Mouse (Mus musculus) gastrocnemius, postnatal 10 days (tissue): ENCODE results near the gene Slc35c2. TPM values are rescaled to one million over a fixed set of nuclear protein-coding genes. Genes with fewer than 3 reads are reported as not detected.

ENCODE experiments used
- DNase-seq: peaks from one replicate; pipeline ENCODE4 v3.0.0; 2021; ENCODE audit warnings: mixed read lengths
- total RNA-seq, 2 experiments: library from RNA; stranded (reverse); gene quantifications; 2 replicates each; pipeline ENCODE4 v1.2.3; 2021

Gene Slc35c2
- total RNA-seq, 2 experiments from 2014 or later: 17.5 to 18.6 TPM

DNA sequence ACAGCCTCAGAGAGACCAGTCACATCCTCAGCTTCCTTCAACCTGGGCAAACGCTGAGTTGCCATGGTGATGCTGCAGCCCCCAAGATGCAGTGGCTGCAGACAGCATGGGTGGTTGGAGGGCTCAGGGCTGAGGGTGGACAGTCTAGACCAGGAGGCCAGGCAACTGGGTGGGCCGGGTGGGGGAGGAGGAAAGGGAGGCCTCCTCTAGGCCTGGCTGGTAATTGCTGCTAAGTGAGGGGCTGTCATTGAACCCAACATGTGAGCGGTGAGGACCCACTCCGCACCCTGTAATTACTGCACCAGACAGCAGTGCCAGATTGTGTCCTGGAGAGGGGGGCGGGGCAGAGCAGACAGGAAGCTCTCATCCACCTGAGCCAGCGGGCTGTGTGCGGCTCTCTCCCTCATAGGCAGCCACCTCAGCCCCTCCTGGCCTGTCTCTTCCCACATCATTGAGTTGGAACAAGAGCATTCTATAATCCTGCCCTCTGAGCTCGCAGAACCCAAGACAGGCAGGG is 12.5 kb downstream of the Slc35c2 start:
- no peak for DNase-seq

DNA sequence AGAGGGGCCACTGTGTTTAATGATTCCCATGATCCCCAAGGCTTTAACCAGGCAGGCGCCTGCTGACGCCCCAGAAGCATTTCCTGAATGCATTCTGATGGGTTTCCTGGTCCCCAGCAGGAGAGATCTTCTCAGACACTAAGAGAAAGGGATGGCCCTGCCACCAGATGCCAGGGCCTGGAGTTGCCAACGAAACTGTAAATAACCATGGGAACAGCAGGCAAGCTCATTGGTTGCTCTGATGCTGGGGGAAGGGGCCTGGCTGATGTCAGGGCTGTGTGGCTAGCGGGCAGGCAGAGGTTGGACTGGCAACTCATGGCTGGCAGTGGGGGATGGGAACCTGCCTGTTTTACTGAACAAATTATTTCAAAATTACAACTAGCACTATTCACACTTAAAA is 14.1 kb downstream of the Slc35c2 start:
- DNase-seq: no peak

DNA sequence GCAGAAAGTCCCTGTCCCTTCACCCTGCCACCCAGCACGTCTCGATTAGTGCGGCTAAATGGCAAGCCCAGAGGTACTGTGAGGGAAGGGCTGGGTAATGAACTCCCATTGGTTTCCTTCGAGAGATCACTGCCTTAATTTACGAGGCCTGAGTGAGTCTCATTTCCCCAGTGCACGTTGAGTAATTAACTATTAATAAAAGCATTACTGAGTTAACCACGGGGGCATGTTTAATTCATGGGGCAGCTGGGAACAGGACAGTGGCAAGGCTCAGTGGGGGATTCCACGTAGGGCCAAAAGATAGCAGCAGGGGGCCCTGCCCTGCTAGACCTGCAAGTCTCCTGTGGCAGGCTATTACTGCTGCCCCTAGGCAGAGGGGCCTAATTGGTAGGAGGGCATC is 16.3 kb downstream of the Slc35c2 start:
- no peak for DNase-seq

DNA sequence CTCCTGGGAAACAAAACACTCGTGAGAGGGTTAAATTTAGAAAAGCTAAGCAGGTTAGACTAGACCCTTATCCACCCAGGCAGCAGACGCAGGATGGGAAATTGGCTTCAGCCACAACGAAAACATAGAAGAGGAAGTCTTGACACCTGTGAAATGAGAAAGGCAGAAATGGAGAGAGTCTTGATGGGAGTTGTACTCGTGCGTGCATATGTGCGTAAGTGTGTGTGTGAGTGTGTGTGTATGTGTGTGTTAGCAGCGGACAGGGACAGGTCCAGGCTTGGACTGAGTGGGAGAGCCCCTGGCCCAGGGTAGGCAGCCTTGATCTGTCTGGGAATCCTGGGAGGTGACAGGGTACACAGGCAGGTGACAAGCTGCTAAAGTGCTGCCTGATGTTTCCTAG is 16.8 kb downstream of the Slc35c2 start:
- DNase-seq: no peak

DNA sequence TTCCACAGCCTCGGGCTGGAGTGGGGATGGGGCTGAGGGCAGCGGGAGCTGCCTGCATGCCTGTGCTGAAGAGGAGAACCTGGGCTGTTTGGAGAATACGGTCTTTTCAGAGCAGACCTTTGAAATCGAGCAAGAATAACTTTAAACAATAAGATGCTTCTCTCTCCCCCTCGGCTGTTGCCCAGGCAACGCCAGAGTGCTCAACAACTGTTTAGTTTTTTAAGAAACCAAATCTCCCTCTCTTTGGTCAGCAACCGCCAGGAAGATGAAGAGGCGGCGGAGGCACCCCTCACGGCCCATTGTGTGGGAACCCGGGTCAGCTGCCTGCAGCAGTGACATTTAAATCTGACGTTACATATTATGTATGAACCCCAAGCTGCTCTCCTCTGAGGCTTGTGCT is 20.9 kb downstream of the Slc35c2 start:
- no peak for DNase-seq

DNA sequence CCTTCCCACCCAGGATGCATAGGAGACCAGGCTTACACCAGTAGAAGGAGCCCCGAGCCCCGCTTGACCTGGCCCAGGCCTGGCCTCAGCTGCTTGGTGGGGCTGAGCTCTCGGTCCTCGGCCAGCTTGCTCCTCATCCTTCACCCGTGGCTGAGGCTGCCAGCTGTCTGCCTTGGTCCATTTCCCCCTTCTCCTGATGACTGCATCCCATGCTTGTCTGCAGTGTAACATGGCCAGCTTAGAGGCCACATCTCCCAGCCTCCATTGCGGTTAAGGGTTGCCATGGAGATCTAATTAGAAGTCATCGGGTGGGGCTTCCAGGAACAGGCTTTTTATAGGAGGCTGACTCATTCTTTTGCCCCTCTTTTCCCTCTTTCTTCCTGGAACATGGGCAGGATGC is 23.8 kb downstream of the Slc35c2 start:
- DNase-seq: no peak

DNA sequence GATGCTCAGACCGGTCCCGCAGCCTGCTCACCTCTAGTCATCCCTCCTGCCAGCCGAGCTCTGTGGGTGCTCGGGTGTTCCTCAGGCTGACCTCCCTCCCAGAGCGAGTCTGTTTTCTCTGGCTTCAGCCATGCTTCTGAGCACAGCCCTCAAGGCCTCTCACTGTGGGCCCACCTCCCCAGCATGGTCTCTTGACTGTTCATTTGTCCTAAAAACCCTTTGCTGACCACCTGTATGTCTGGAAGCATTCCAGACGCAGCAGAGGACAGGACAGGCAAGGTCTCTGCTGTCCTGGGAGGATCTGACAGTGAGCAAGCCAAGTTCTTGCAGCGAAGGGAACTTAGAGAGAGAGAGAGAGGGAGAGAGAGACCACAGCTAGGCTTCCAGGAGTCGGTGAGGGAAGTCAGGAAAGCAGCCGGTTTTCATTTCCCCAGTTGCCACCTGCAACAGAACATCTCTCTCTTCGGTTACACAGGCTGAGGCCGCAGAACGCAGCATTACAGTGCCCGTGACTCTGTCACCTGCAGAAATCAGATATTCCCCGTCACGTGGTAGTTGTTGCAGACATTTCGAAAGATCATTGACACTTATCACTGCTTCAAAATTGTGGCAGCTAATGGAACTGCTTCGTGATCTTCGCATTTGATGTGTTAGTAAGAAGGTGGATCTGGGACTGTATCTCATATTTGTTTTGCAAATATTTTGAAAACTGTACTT is 25.2 kb downstream of the Slc35c2 start:
- DNase-seq: no peak

DNA sequence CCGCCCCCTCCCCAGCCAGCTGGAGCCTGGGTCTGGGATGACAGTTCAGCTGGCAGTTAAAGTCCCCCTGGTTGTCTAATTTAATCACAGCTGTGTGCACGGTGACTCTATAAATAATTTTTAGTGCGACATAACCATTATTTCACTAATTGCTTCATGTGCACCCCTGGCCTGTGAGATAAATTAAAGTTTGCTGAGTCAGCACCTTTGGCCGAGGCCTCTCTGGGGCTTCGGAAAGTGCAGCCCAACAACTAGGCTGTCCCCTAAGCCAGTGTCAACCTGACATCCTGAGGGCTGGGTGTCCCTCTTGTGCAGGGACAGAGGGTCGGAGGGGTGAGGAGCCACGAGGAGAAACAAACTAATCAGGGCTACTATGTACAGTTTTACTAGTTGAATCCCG is 27.8 kb downstream of the Slc35c2 start:
- DNase-seq: no peak

DNA sequence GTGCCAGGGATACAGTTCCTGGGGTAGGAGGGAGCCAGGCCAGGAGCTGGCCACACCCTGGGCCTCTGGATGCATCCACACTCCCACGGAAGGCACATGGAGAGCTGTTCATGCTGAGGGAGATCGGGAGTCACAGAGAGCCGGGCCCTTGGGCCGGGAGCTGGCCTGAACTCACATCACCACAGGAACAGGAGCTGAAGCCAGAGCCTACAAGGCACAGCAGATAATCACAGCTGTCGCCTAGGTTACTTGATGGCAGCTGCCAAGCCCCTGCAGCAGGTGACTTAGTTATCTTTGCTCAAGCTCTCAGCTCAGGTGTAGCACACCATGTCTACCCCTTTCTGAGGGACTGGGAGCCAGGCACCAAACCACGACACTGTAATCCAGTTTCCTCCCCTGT is 29.3 kb downstream of the Slc35c2 start:
- DNase-seq: no peak

DNA sequence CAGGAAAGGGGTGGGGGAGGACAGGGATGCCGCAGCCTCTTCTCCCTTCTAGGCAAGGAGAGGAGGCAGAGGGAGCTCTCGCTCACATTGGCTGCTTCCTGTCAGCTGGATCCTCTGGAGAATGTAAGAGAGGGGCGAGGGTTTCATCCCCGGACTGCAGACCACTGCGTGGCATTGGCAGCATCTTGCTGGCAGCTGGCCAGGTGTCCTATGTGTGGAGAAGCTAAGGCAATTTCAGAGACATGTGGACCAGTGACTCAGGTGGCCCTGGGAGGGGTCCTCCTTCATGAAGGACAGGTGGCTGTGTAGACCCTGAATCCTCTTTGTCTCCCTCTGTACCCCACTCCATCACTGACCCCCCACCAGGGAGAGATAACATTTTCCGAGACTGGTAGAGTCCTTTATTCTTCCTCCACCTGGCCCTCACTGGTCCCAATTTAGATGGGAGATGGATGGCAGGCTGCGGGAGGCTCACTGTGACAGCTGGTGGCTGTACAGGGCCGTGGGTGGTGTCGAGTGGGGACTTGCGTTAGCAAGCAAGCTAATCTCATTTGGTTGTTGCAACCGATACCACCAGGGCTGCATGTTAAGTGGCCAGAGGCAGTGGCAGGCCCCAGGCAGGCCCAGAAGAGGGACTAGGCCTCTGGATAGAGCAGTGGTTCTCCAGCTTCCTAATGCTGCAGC is 30.4 kb downstream of the Slc35c2 start:
- no peak for DNase-seq

DNA sequence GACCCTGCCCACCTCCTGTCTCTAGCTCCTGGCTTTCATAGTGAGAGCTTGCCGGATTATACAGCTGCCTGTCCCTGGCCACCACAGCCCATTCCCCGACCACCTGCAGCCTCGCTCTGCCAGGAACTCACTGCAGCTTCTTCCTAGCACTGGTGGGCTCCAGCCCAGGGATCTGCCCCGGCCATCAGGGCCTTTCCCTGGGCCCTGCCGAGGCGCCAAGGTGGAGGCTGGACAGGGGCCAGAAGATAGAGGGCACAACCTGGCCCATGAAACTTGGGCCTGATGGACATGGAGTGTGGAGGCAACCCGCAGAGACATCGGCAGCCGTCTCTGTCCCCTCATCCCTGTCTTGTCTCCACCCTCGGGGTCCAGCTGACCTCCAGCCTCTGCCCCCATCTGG is 31.5 kb downstream of the Slc35c2 start:
- no peak for DNase-seq

DNA sequence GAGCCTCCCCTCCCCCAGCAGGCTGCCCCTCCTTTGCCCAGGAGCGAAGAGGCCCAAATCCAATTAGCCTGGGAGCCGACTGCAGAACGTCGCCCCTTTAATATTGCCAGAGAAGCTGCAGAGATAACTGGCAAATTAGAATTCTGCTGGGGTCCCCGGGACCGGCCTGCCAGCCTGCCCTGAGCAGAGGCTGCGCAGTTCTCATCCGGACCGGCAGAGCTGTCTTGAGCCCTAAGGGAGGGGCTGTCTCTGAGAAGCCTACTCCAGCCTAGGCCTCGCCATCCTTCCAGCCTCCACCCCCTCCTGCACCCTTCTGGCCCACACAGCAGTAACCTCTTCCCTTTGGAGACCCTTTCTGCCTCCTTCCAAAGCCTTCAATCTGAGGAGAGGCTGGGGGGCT is 33.8 kb downstream of the Slc35c2 start:
- DNase-seq: no peak

DNA sequence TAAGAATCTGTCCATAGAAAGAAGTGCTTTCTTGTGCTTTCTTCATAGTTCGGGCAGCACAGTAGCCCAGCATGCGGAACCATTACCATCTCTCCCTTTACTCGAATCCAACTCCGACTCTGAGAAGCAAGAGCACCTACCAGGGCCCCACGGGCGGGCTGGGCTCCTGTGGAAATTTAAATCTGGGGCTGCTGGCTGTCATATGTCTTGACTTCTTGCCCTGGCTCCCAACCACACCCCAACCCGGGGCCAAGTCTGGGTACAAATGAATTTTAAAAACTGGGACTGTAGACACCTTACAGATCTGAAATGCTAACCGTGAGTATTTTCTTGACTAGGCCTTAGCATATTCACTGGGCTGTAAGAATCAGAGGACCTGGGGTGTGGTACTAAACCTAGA is 34.4 kb downstream of the Slc35c2 start:
- no peak for DNase-seq

DNA sequence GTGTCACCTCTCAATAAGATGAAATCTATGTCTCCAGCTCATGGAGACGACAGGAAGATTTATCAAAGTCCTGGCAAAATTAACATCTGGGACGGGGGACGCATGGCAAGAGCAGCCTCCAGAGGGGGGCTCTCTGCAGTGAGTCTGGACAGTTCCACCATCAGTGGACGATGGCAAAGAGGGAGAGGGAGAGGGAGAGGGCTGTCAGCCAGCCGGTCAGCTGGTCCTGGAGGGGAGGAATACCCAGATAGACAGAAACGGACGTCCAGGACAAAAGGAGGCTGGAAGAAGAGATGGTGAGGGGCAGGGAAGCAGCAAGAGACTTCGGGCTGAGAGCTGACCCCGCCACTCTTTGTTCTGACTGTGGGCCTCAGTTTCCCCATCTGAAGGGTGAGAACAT is 34.9 kb downstream of the Slc35c2 start:
- no peak for DNase-seq

DNA sequence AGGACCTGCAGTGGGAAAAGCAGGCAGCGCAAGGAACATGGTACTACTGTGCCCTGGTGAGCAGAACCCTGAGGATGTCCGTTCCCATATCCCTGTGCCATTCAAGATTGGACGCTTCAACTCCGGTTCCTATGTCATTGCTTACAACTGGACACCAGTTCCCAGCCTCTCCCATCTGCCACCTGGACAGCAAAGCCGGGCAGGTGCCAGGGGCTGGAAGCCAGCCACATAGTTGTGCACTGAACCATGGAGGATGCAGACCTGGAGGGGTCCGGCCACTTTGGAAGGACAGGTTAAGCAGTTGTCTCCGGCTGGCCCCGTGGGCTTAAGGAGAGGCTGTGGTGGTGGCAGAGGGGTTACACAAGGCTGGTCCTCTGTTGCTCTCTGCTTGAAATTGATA is 35.3 kb downstream of the Slc35c2 start:
- no peak for DNase-seq

DNA sequence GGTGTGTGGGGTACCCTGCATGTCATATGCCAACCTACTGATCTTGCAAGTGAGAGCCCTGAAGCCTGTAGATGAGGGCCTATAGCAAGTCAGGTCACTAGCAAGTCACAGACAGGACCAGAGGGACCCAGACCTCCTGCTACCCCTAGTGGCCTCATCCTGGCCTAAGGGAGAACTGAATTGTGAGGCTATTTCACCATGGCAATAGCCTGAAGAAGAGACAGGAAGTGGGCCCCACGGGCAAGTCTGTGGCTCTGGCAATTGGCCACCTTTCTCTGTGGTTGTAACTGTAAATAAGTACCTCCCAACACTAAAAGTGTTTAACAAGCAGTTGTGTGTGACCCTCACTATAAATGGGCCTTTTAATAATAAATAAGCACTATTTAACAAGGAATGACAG is 36.8 kb downstream of the Slc35c2 start:
- DNase-seq: no peak

DNA sequence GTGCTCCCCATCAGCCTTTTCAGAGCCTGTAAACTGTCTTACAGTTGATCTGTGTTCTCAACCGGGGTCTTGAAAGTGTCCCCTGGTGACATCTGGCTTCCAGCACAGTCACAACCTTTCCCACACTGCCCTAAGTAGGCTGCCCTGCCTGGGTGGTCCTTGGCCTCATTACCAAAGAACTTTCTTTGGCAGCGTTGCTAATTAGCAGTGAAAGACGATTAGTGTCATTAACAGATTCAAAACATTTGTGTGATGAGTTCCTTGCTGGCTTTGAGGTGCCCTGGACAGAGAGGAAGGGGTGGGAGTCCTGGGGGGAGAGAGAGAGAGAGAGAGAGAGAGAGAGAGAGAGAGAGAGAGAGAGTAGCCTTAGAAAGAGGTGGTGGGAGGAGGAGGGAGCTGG is 38.7 kb downstream of the Slc35c2 start:
- no peak for DNase-seq

DNA sequence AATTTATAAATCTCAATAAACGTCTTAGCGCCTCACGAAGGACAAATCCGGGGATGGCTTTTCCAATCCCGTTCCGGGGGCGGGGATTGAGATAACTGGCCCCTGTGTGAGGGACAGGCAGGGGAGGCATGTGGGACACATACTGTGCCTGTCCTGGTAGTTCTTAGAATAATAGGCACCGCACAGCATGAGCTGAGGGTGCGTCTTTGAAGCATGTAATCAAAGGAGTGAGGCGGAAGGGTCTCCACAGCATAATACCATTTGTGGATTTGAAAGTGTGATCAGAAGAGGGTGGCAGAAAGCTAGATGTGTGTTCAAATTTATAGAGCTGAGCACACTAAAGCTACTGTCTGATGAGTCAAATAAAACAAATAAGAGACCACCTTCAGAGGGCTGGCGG is 41.3 kb downstream of the Slc35c2 start:
- no peak for DNase-seq

DNA sequence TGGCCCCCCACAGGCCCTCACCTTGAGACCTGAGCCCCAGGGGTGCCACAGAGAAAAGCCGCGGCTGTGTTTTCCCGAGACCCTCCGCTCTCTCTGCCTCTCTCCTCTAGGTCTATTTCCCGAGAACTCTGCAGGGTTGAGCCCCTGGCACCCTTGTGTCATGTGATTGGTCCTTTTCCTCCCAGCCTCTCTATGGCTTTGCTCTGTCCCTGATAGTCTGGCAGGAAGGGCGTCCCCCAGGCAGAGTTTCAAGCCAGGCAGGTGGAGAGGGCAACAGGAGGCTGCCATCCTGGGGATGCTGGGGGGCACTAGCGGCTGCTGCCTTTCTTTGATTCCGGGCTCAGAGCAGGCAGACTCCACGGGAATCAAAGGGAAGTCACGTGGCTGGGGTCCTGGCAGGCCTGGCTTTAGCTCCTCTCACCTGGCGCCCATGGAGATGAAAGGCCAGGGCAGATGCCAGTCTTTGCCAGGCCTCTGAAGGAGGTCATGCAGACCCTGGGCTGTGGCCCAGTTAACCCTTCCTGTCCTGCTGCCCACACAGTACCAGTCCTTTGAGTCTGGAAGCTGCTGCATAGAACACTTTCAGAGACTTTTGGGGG is 44.4 kb downstream of the Slc35c2 start:
- DNase-seq: no peak

DNA sequence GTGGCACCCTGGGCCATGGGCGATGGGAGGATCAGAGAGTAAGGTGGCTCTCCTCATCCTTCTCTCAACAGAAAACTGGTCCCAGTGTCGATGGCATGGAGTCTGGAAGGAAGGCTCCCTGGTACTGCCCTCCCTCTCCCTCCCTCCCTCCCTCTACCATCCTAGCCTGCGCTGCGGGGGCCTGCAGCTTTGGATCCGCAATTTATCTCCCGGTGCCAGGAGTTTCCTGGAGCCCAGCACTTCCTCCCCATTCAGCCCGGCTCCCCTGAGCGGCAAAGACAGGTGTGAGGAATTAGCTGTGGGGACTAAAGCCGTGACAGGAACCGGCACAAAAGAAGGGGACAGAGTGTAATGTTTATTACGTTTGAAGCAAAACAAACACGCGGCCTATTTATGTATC is 45.1 kb downstream of the Slc35c2 start:
- no peak for DNase-seq

DNA sequence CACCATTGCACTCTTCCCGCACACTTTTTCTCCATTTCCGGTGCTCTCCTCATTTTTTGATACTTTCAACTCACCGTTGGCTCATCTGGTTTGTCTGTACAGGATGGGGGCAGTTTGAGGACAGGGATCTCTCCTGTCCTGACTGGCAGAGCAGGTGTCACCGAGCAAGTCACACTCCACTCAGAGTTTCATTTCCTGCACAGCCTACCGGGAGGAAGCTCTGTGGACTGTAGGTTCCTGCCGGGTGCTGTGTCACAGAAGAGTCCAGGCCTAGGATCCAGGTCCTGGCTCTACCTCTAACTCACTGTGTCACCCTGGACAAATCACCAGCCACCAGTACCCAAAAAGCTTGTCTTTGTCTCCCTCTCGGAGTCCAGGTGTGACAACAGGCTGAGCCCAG is 45.9 kb downstream of the Slc35c2 start:
- no peak for DNase-seq

DNA sequence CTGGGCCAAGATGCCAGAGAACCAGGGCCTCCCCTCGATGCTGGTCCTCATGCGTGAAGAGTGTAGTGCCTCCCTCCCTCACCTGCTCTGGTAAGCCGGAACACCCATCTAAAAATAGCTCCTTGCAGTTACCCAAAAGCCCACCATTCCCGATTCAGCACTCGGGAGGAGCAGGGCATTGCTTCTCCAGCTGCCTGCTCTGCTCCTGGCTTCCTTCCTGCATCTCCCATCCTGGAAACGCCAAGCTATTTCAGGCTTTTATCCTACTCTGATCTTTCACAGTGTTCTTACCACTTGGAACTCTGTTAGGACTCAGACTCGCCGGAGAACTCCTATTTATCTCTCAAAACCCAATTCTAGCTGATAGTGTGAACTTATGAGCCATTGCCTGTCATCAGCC is 47.3 kb downstream of the Slc35c2 start:
- no peak for DNase-seq

DNA sequence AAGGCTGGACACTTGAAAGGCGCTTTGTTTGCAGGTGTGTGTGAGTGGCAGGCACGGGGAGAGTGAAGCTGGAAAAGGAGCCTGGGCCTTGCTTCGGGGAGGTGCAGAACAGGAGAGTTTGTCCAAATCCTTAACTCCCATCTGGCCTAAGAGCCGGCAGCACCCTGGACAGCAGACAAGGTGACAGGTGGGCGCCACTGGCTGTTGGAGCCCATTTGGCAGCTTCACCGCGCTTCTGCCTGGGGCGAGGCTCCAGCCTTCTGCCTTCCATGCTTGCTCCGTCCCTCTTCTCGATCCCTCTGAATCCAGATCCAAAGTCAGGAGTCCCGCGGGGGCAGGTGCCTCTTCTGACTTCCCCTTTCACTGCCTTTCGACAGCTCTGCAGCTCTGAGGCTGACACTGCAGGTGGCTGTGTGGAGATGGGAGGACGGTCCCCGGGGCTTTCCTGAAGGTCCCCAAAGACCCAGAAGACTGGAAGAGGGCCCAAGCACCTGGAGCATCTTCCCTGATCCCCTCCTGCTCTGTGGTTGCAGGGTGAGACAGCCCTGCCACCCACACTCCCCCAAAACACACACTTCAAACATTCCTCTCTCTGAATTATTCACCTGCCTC is 48.0 kb downstream of the Slc35c2 start:
- no peak for DNase-seq
